Mouse (Mus musculus): ENCODE data around the gene 6030445D17Rik.

DNA sequence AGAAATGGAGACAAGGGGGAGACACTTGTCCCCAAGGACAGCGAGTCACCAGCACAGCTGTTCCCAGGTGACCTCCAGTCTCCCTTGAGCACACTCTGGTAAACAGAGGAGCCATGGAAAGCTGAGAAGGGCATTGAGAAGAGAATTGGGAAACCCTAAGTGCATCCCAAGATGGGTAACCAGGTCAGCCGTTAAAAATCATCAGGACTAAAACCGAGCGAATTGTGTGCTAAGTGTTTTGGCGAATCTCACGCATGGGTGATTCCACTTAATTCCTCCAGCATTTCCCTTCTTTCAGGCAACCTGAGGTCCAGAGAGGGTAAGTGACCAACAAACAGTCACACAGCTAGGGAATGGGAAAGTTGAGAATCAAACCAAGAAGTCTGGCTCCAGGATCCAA, 42.7 kb upstream of the 6030445D17Rik start:
- TF ChIP-seq CTCF (conservative IDR thresholded peaks at IDR 0.05; ENCODE audit: low read length) (no peak), POU5F1 (IDR thresholded peaks at IDR 0.05; ENCODE audit: borderline replicate concordance, low read length) (no peak)

All from E14TG2a.4 (cell line).